Mouse (Mus musculus): Measurements from ENCODE around the gene Rad51d. TPM values are rescaled to one million over a fixed set of nuclear protein-coding genes. Genes with fewer than 3 reads are reported as not detected.

Rad51d gene
- total and polyA plus RNA-seq, 3 experiments, result 15.0 to 35.5 (median 33.3) TPM

DNA sequence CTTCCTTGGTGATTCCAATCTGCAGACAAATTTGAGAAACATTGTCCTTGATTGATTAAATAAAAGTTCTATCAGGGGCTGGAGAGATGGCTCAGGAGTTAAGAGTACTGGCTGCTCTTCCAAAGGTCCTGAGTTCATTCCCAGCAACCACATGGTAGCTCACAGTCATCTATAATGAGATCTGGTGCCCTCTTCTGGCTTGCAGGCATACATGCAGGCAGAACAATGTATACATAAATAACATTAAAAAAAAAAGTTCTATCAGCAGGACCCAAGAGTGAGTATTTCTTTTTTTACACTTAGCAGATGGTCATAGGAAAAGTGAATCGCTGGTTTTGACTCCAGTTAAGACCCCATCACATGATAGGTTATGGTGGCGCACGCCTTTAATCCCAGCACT, 3.9 kb downstream of the Rad51d start (continued):
- TF ChIP-seq ZNF384 (IDR thresholded peaks at IDR 0.05; ENCODE audit: low read depth, low read length), result peak; percentile 79
- TF ChIP-seq UBTF (IDR thresholded peaks at IDR 0.05; ENCODE audit: low read depth, low read length), result no peak
- TF ChIP-seq RCOR1 (conservative IDR thresholded peaks at IDR 0.05; ENCODE audit: low read depth, low read length), result no peak
- no peak for TF ChIP-seq EP300 (IDR thresholded peaks at IDR 0.05; ENCODE audit: low read length)
- peak; percentile 38 to 73 for TF ChIP-seq CTCF (conservative IDR thresholded peaks at IDR 0.05 in 1 of 2, IDR thresholded peaks at IDR 0.05 in 1 of 2; ENCODE audit: low read depth in 2 of 2, low read length in 2 of 2)
- no peak for TF ChIP-seq MXI1 (IDR thresholded peaks at IDR 0.05; ENCODE audit: low read depth, low read length)
- no peak for TF ChIP-seq JUN (IDR thresholded peaks at IDR 0.05; ENCODE audit: insufficient read depth, low read depth, low read length)

DNA sequence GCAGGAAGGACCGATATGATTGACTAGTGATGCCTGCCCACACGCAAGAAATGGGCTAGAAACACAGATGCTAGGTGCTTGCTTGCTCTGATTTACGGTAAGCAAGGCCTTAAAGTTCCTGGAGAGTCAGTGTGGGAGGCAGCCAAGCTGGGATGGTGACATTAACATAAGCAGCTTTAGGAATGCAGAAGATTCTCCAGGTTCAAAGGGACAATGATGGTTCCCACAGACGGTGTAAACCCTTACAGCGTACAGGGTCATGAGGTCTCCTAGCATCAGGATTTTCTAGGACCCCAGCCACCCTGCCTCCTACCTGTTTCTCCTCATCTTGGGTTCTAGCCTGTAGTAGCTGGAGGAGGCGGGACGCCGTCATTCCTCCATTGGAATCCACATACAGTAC, 7.2 kb downstream of the Rad51d start:
- Histone ChIP-seq H3K79me2 (replicated peaks; ENCODE audit: control insufficient read depth, extremely low read depth, insufficient read depth, poor library complexity, severe bottlenecking) (0 out of 2 replicates have a peak, but pooled peaks cover 3% of the 10 kb centered on the region), H3K36me3 (replicated peaks in 1 of 2; ENCODE audit: control insufficient read depth in 1 of 2, insufficient read depth in 1 of 2, low read length in 1 of 2) (peaks cover 38 to 78% of the 10 kb centered on the region in 2 experiments), H3K27me3 (replicated peaks) (no peaks in the 10 kb centered on the region), H3K4me1 (ENCODE audit: control insufficient read depth in 1 of 2, insufficient read depth in 2 of 2) (peaks cover under 1 to 23% of the 10 kb centered on the region in 2 experiments), H3K9ac (ENCODE audit: insufficient read depth, low read depth) (no peak overlapping the region), H3K4me2 (ENCODE audit: insufficient read depth, low read depth, poor library complexity, severe bottlenecking) (no peak overlapping the region), H3K4me3 (replicated peaks in 1 of 3; ENCODE audit: low read depth in 2 of 3, low read length in 2 of 3, poor library complexity in 1 of 3) (no peak overlapping the region), H3K9me3 (replicated peaks; ENCODE audit: low read length) (no peaks in the 10 kb centered on the region), H3K27ac (ENCODE audit: insufficient read depth, low read depth) (no peak overlapping the region)
- no peak for DNase-seq (ENCODE audit: extremely low read depth)
- dilution Hi-C loops (cut with MboI; ENCODE audit: extremely low pct_ligation_motif_present, extremely low pct_unique_long_range_greater_than_20kb, low sequenced_read_pairs) (no loop called here), in situ Hi-C loops (cut with MboI; ENCODE audit: low pct_ligation_motif_present, low pct_unique_long_range_greater_than_20kb, low sequenced_read_pairs) (loop anchor here (10.0 kb wide), 1 partner anchor 628 kb away; no protein-coding TSS in a partner anchor)
- TF ChIP-seq USF2 (conservative IDR thresholded peaks at IDR 0.05; ENCODE audit: low read depth, low read length) (no peak), POLR2AphosphoS2 (IDR thresholded peaks at IDR 0.05; ENCODE audit: low read depth, low read length) (no peak), UBTF (IDR thresholded peaks at IDR 0.05; ENCODE audit: low read depth, low read length) (no peak), PAX5 (IDR thresholded peaks at IDR 0.05; ENCODE audit: low read length) (no peak), MAX (IDR thresholded peaks at IDR 0.05; ENCODE audit: low read length) (no peak), MAFK (IDR thresholded peaks at IDR 0.05; ENCODE audit: insufficient replicate concordance, low read length) (no peak), MYC (IDR thresholded peaks at IDR 0.05; ENCODE audit: low read depth, low read length) (no peak), SMC3 (IDR thresholded peaks at IDR 0.05; ENCODE audit: low read depth, low read length) (no peak)

DNA sequence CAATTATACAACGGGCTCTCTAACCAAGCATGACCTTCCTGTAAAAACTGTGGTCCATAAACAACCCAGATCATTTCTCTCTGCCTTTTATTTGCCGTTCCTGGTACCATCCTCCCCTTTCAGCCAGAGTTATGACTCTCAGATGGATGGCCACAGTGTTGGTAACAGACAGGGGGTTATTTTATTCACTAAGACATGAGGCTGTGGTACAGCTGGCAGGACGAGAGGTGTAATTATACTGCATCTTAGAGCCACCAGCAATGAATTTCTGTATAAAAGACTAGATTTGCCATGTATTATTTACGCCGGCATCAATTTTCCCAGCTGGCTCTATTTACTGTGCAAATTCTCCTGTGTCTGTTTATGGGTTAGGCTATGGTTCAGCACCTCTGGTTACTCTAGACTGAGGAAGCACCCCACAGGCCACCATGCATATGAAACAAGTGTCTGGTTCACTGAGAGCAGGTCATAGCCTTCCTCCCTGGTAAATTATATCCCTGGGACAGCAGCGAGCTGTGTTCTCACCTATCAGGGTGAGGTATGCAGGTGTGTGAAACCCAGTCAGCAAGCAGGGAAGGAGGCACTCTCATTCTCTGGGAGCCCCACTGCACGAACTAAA, 12.6 kb downstream of the Rad51d start:
- Histone ChIP-seq H3K79me2 (replicated peaks; ENCODE audit: control insufficient read depth, extremely low read depth, insufficient read depth, poor library complexity, severe bottlenecking) (no peaks in the 10 kb centered on the region), H3K9ac (ENCODE audit: insufficient read depth, low read depth) (no peak overlapping the region), H3K4me2 (ENCODE audit: insufficient read depth, low read depth, poor library complexity, severe bottlenecking) (no peak overlapping the region), H3K4me1 (ENCODE audit: control insufficient read depth in 1 of 2, insufficient read depth in 2 of 2) (peaks cover 0 to 3% of the 10 kb centered on the region in 2 experiments; a peak in 1 of 4 replicates), H3K27me3 (replicated peaks) (no peaks in the 10 kb centered on the region), H3K4me3 (replicated peaks in 1 of 3; ENCODE audit: low read depth in 2 of 3, low read length in 2 of 3, poor library complexity in 1 of 3) (no peak overlapping the region), H3K27ac (ENCODE audit: insufficient read depth, low read depth) (no peak overlapping the region), H3K36me3 (replicated peaks in 1 of 2; ENCODE audit: control insufficient read depth in 1 of 2, insufficient read depth in 1 of 2, low read length in 1 of 2) (peaks cover 31 to 58% of the 10 kb centered on the region in 2 experiments), H3K9me3 (replicated peaks; ENCODE audit: low read length) (peaks cover 2% of the 10 kb centered on the region)
- in situ Hi-C loops (cut with MboI; ENCODE audit: low pct_ligation_motif_present, low pct_unique_long_range_greater_than_20kb, low sequenced_read_pairs), result no loop called here
- dilution Hi-C loops (cut with MboI; ENCODE audit: extremely low pct_ligation_motif_present, extremely low pct_unique_long_range_greater_than_20kb, low sequenced_read_pairs), result no loop called here
- DNase-seq (ENCODE audit: extremely low read depth), result no peak
- no peak for TF ChIP-seq JUN (IDR thresholded peaks at IDR 0.05; ENCODE audit: insufficient read depth, low read depth, low read length)
- no peak for TF ChIP-seq JUND (conservative IDR thresholded peaks at IDR 0.05; ENCODE audit: low read depth, low read length)
- no peak for TF ChIP-seq USF2 (conservative IDR thresholded peaks at IDR 0.05; ENCODE audit: low read depth, low read length)
- no peak for TF ChIP-seq HCFC1 (IDR thresholded peaks at IDR 0.05; ENCODE audit: low read depth, low read length)
- no peak for TF ChIP-seq ZC3H11A (IDR thresholded peaks at IDR 0.05; ENCODE audit: low read depth, low read length)
- no peak for TF ChIP-seq NELFE (IDR thresholded peaks at IDR 0.05; ENCODE audit: low read depth, low read length)
- no peak for TF ChIP-seq POLR2A (IDR thresholded peaks at IDR 0.05; ENCODE audit: low read depth, low read length)
- no peak for TF ChIP-seq RAD21 (IDR thresholded peaks at IDR 0.05; ENCODE audit: low read depth, low read length)
- no peak for TF ChIP-seq MYC (IDR thresholded peaks at IDR 0.05; ENCODE audit: low read depth, low read length)
- no peak for TF ChIP-seq CHD1 (IDR thresholded peaks at IDR 0.05; ENCODE audit: low read depth, low read length)
- no peak for TF ChIP-seq E2F4 (IDR thresholded peaks at IDR 0.05; ENCODE audit: insufficient replicate concordance, low read depth, low read length)
- TF ChIP-seq ZMIZ1 (IDR thresholded peaks at IDR 0.05; ENCODE audit: low read depth, low read length), result no peak
- TF ChIP-seq BHLHE40 (IDR thresholded peaks at IDR 0.05; ENCODE audit: low read depth, low read length), result no peak
- no peak for TF ChIP-seq KAT2A (IDR thresholded peaks at IDR 0.05; ENCODE audit: insufficient replicate concordance, low read length)
- no peak for TF ChIP-seq MEF2A (IDR thresholded peaks at IDR 0.05; ENCODE audit: borderline replicate concordance, low read depth, low read length)

Measured in CH12.LX (cell line).